Mouse (Mus musculus) natural killer cell, adult 2 months (primary cell): ENCODE data around the gene AU018091.
"Not testable (repeated sequence)": the region's sequence is repeated elsewhere in the genome, so short reads cannot be mapped to it uniquely, and the experiment has no call there.

Experiments
- DNase-seq, 2 experiments: peaks; one replicate each; pipeline ENCODE4 v3.0.0; 2022; ENCODE audit warnings: low spot score in 2 of 2

AU018091 gene

GRCm38 (mm10) chr7:3166270-3166669 lies 2.7 kb downstream of the AU018091 start:
- no peak for DNase-seq

DNA sequence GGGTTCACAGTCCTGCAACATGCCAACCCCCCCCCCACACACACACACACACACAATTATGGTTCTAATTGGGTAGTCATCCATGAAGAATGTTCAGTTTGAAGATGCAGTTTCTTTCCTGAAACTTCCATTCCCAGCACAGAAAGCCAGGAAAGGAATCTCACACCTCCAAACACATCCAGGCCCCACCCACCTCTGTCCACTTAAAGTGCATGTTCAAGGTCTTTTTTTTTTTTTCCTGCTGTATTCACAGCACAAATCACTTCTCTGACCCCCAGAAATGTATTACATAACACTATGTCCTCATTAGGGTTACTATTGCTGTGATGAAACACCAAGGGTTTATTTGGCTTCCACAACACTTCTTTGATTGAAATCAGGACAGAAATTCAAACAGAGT lies 4.0 kb downstream of the AU018091 start:
- no peak for DNase-seq

DNA sequence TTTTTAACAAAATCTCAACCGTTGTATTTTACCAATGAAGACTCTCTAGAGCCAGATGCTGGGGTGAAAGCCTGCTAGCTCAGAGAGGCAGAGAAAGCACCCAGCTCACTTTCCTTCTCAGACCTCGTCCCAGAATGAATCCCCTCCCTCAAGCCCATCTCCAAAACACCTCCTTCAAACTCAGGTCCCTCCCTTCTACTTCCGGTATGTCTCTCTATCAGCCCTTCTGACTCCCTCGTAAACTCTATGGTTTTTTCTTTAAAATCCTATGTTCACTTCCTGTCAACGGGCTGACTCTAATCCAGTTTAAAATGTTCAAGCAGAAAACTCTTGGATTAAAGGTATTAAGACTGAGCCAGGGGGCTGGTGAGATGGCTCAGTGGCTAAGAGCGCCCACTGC lies 4.6 kb downstream of the AU018091 start:
- DNase-seq = no peak

GRCm38 (mm10) chr7:3150376-3150775 lies 18.6 kb downstream of the AU018091 start:
- DNase-seq = no peak

DNA sequence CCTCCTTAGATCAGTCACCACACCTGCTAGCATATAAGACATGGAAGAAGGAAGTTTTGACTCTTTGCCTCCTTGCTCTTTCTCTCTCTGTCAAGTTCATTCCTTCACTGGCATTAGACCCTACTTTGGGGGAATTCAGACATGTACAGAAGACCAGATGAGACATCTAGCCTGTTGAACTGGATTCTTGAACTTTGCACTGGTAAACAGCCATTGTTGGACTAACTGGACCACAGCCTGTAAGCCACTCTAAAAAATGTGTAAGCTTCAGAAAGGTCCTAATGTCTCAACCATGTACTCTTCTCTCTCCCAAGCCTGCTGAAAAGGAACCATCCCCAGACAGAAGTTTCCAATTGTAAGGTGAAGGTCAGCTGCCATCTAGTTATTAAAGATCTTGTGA lies 22.9 kb downstream of the AU018091 start:
- DNase-seq = no peak

DNA sequence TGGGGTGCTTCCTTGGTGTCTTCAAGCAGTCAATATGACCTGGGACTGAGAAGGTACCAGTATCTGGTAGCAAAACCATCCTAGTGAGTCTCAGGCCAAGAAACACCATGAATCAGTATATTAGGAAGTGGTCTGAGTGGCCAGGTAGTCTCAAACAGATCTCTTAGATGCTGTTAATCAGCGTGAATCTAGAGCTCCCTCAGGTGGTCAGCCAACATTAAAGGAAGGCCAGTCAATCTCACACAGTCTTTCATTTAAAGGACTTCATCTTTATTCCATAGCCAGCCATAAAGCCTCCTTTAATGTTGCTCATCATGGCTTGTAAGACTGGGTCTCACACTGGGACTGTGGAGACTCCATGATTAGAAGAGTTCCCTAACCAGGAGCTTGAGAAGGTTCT lies 25.7 kb downstream of the AU018091 start:
- DNase-seq = no peak

DNA sequence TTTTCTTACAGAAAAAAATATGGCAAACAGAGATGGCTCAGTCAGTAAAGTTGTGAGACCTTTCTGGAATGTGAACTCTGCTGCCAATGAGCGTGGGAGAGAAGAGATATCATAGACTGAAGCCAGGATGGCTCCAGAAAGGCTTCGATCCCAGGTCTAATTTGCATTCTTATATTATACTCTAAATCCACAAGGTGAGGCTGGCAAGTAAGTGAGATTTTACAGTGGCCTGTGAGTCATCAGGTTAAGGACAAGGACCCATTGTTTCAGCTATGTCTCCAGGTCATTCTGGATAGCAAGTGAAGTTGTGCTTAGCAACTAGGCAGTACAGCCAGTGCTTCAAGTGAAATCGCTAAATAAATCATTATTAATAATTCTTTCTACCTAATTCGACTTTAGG lies 33.4 kb downstream of the AU018091 start:
- no peak for DNase-seq

DNA sequence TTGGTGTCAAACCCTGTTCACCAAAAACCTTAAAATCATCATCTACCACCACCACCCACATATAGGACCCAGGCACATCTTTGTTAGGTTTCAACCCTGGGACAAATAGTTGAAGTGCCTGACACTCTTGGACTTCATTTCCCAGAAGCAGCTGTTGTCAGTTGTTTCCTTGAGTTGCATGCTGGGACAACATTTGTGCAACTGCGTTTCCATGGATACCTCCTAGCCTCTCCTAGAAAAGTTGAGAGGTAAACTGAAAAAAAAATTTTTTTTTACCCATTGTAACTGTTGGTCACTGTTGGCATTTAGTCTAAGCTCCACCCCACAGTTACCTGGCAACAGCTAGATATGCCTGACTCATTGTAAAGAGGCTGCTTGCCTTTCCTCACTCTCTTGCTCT lies 34.3 kb downstream of the AU018091 start:
- DNase-seq = no peak

DNA sequence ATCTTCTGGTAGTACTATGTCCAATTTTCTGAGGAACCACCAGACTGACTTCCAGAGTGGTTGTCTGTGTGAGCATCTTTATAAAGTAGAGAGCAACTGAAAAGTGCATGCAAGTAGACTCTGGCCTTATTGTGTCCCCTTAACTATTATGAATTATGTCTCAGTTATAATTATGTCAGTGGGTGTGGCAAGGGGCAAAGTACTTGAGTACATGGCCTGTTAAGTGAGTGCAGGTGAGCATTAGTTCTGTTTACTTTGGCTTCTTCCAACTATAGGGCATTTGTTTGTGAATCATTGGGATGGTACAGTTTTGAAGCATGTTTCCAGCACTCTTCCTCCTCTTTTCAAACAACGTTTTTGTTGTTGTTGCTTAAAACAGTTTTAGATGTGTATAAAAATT lies 38.7 kb downstream of the AU018091 start:
- no peak for DNase-seq

GRCm38 (mm10) chr7:3128564-3128963 lies 40.4 kb downstream of the AU018091 start:
- not testable (repeated sequence) for DNase-seq

GRCm38 (mm10) chr7:3111193-3111592 lies 57.8 kb downstream of the AU018091 start:
- not testable (repeated sequence) for DNase-seq

GRCm38 (mm10) chr7:3106516-3107077 lies 62.4 kb downstream of the AU018091 start:
- not testable (repeated sequence) for DNase-seq
